Mouse (Mus musculus) urinary bladder, postnatal 25 days (tissue): ENCODE measurements around the gene Olfr1287.

Source experiments
- DNase-seq: peaks from one replicate; pipeline ENCODE4 v3.0.0; 2022; ENCODE audit warnings: low spot score

Gene Olfr1287

GRCm38 (mm10) chr2:111448842-111449241 lies at the start of gene Olfr1287:
Gene Olfr1287, plus strand, starts transcription at chr2:111449142.
- no peak for DNase-seq

DNA sequence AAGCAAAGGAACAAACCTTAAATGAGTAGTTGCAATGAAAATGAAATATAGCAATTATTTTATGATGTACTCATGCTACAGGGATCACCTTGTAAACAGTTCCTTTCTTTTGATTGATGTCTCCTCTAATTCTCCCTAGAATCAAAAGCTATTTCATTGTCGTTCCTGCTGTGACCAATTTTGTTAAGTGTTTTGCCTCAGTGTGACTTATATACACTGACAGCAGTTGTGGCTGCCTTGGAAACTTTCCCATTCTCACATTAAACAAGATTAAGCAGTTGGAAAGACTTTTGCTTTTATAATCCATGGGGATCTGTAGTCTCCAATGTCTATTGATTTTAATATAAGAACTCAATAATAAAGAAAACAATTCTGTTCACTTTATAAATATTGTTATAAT lies 26.0 kb upstream of the Olfr1287 start, which contains the start of gene Olfr1286:
TSS of gene Olfr1286 (minus strand) at position 185 of the 400 bp plus-strand sequence.
- DNase-seq, result no peak

DNA sequence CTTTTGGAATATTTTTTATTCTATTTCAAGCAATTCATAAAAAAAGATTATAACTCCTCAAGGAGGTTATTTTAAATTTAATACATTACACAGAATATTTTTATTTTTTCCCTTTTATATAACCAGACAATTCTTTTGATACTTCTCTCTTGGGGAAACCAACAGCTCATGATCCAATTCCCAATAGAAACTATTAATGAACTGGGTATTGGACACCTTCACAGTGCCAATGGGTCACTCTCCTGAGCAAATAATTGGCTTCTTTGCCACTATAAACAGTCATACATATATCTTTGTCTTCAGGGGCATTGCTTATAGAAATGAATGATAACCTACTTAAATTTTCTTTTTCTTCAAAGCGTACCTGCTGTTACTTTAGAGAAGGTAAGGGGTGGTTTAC lies 24.9 kb downstream of the Olfr1287 start, which contains the start of gene Olfr1288:
TSS of gene Olfr1288 (plus strand) at position 301 of the 400 bp plus-strand sequence.
- DNase-seq, result no peak

DNA sequence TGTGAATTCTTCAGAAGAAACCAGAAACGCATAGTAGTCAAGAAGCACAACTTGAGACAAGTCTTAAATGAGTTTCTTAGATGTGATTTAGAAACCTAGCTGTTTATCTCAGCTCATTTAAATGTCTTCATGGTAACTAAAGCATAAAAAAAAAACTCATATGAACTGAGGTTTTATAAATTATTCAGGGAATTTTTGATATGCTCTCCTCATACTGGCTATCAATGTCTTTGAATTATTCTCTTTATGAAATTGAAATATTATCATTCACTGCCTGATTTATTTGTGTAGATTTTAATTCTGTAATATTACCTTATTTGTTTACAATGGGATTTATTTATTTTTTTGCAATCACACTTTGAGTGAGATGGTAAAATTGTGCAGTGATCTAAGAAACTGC lies 31.6 kb downstream of the Olfr1287 start, which contains the start of gene Olfr1289:
TSS of gene Olfr1289 (plus strand) at position 301 of the 400 bp plus-strand sequence.
- no peak for DNase-seq

GRCm38 (mm10) chr2:111493729-111494128 lies 44.8 kb downstream of the Olfr1287 start, which contains the start of gene Olfr1290:
Gene Olfr1290, minus strand, starts transcription at chr2:111493829.
- no peak for DNase-seq

- DNase-seq, result no peak
Observed at GRCm38 (mm10) chr2:111496880-111497279, 47.9 kb downstream of the Olfr1287 start, which contains the start of gene Olfr1291-ps1. Gene Olfr1291-ps1, plus strand, starts transcription at chr2:111497180.
